Mouse (Mus musculus) naive thymus-derived CD4-positive, alpha-beta T cell, adult 5 months (primary cell): Measurements from ENCODE around the gene Exosc7. TPM values are rescaled to one million over a fixed set of nuclear protein-coding genes. Genes with fewer than 3 reads are reported as not detected.

Source experiments
- polyA plus RNA-seq: library from polyadenylated mRNA; unstranded; fragments of 100-300 nt; shearing (Covaris generic); gene quantifications from one replicate; pipeline ENCODE4 v1.2.1, GENCODE M21; 2017

Exosc7 gene
- polyA plus RNA-seq = 55.5 TPM

DNA sequence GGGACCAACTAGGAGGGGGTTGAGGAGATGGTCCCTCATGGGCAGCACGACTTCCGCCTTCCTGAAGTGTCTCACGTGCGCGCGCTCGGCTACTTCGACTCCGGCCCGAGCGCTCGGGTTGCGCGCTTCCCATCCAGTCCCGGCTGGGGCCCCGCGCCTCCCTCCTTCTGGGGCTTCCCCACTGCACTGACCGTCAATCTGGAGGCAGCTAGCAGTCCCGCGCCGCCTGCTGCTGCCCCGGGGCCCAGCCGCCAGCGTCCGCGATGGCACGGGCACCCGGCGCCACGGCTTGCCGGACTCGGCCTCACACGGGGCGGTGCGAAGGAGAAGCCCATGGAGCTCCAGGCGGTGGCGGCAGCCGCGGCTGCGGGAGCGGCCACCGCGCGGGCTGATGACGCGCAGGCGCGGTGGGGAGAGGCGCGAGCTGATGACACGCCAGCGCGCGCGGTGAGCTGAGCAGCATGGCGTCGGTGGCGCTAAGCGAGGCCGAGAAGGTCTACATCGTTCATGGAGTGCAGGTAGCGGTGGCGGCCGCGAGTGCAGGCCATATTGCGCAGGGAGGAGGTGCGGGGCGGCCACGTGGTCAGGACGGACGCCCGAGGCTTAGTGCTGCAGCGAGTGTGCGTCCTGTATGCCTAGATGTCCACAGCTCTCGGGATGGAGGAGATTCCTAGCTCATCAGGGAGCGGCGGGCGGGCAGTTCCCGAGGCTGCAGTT lies at the start of gene Exosc7, which contains the start of gene Zdhhc3:
Exosc7 (plus strand) TSS at position 411 of the 717 bp plus-strand sequence.
Zdhhc3 (minus strand) TSS at position 401 of the 717 bp plus-strand sequence.

DNA sequence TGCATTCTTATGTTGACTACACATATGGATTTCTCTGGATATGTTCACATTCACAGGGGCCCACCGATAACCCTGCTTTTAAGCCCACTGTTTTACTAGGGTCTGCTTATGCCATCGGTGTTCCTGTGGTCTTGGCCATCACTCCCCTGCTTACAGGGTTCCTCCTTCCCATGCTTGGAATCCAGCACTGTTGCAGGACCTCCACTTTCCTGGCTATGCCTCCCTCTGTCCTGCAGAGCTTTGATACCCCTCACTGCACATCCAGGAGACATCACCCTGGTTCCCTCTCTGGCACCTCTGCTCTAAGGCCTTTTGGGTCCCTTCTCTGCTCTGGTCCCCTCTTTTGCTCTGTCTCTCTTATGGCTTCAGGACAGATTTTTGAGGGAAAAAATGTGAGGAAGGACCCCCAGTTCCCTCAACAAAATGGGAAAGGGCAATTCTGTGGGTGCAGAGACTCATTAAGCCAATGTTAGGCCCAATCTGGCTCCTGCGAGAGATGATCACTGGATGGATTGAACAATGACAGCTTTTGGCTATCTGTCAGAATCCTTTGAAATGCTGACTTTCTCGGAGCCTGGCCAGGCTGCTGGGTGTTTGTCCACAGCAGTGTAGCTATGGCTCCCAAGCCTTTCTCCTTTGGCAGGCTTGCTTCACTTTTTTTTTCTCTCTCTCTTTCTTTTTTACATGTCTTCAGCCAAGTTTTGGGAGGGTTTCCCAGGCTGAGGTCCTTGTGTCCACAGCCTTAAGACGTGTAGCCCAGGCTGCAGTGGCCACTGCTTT lies 37.4 kb downstream of the Exosc7 start, which contains the start of gene Clec3b:
Clec3b (plus strand) TSS at position 706 of the 780 bp plus-strand sequence.

Other genes with a start within 250 kb of the Exosc7 start
- 47.2 TPM for gene Zfp445, start 247.2 kb upstream of the Exosc7 start, polyA plus RNA-seq
- 2.5 TPM for gene Zkscan7, start 227.5 kb upstream of the Exosc7 start, polyA plus RNA-seq
- gene Zfp105, start 190.1 kb upstream of the Exosc7 start, polyA plus RNA-seq = not detected
- gene 1110059G10Rik, start 162.2 kb upstream of the Exosc7 start, polyA plus RNA-seq = 21.9 TPM
- gene Kif15, start 162.2 kb upstream of the Exosc7 start, polyA plus RNA-seq = 2.0 TPM
- gene Tmem42, start 91.9 kb upstream of the Exosc7 start, polyA plus RNA-seq = 28.0 TPM
- 0.46 TPM for gene Tgm4, start 78.5 kb upstream of the Exosc7 start, polyA plus RNA-seq
- 68.6 TPM for gene Zdhhc3, start within 50 bp of the Exosc7 start, polyA plus RNA-seq
- gene Clec3b, start 37.7 kb downstream of the Exosc7 start, polyA plus RNA-seq = not detected
- gene Cdcp1, start 102.8 kb downstream of the Exosc7 start, polyA plus RNA-seq = not detected
- gene Tmem158, start 147.5 kb downstream of the Exosc7 start, polyA plus RNA-seq = 2.0 TPM